Mouse (Mus musculus) granulocyte monocyte progenitor cell, adult 5-6 weeks (primary cell): Measurements from ENCODE around the gene 2310030G06Rik. TPM values are rescaled to one million over a fixed set of nuclear protein-coding genes. Genes with fewer than 3 reads are reported as not detected.

Source experiments
- ATAC-seq: replicated peaks from 2 replicates; pipeline ENCODE4 v1.8.0; 2016; ENCODE audit warnings: mild to moderate bottlenecking, moderate TSS enrichment, inconsistent platforms; ENCODE audit not compliant: poor library complexity, severe bottlenecking
- total RNA-seq, 2 experiments: library from RNA; stranded (forward) in 1 of 2; stranded (reverse) in 1 of 2; fragments of 200-712, 200-1000 nt in 1 of 2; fragments of >200 nt in 1 of 2; fragmentation: Nextera tagmentation in 1 of 2; gene quantifications; 2 replicates each; pipeline ENCODE4 v1.2.3; 2014 to 2017

2310030G06Rik gene
- not detected in 2 replicates for total RNA-seq (2014; fragmentation: Nextera tagmentation)
- not detected in 2 replicates for total RNA-seq (2017)

DNA sequence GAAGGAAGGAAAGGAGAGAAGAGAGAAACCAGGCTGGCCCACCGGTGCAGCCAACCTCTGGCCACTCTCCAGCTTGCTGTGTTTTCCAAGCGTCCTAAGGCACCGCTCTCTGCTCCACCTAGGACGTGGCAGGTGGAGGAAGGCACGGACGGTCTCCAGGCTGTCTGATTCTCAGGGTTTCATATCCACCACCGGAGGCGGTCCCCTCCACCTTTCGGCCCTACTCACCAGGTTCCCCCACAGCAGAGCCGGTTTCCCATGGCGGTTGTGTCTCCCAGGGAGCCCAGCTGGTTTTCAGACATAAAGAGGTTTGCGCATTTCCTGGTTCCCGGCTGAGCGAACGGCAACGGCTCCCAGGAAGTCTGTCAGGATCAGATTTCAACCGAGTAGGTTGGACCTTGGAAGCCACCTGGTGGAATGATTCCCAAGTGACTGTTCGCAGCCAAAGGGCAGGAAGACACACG is at the start of gene 2310030G06Rik:
Gene 2310030G06Rik, minus strand, starts transcription at position 323 of the 464 bp plus-strand sequence.
- peak; percentile 44 for ATAC-seq

DNA sequence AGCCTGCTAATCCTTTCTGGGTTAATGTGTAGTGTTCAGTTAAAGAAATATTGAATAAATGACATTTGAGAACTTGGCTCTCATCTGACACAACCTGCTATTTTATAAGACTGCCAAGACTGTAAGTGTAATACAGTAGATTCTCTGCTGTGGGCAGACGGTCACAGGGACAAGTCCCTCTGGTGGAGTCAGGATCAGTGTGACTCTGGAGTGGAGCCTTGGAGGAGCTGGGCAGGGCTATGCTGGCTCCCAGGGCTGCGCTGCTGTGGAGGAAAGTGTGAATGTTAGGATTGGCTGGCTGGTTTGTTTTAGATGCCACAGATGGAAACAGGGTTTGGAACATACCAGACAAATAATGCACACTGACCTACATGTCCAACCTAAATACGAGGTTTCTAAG is 48.9 kb upstream of the 2310030G06Rik start:
- ATAC-seq = no peak

DNA sequence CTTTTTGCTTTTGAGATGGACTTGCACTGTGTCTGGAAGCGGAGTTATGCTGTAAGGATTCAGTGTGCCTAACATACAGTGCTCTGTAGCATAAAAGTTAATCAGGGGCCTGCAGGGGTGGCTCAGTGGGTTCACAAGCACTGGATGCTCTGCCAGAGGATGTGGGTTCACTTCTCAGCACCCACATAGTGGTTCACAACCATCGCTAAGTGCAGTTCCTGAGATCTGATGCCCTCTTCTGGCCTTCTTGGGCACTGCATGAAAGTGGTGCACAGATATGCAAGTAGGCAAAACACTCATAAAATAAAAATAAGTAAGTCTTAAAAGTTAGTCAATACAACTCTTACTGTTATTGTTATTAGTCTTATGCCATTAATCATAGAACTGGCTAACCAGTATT is 35.8 kb upstream of the 2310030G06Rik start:
- peak; percentile 82 for ATAC-seq

DNA sequence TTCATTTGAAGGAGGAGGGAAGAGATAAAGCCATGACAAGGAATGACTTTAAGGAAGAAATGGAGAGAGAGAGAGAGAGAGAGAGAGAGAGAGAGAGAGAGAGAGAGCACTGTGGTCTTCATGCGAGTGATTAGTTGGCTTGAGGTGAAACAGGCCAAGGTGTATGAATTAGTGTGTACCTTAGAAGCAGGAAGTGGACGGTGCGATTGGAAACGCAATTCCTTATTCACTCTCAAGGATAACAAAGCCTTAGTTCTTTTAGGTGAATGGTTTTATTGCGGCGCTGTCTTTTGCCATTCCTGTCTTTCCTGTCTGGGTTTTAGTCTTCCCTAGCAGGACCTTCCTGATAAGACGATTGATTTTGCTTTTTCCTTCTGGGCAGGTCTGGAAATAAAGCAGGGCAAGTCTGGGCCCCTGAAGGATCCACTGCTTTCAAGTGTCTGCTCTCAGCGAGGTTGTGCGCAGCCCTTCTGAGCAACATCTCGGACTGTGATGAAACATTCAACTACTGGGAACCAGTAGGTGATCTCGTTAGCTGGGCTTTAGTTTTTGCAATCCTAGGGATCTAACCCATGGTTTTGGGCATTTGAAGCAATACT is 29.9 kb upstream of the 2310030G06Rik start:
- no peak for ATAC-seq

DNA sequence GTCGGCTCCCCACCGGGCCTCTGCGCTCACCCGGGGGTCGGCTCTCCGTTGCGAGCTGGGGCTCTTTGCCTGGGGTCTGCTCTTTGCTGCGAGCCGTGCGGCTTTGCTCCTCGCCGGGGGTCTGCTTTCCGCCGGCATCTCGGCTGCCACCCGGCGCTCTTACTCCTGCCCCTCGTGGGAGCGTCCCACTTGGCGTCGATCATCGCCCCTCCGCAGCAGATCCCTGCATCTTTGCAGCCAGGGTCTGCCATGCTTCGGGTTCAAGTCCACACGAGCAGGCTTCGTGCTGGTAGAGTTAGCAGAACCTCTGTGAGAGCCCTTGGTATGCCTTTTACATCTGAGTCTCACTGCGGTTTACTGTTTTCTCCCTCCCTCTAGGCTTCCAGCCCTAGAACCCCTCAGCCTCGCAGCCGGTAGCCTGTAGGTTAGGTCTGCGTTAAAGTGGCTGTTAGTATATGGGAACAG is 29.4 kb upstream of the 2310030G06Rik start:
- no peak for ATAC-seq

DNA sequence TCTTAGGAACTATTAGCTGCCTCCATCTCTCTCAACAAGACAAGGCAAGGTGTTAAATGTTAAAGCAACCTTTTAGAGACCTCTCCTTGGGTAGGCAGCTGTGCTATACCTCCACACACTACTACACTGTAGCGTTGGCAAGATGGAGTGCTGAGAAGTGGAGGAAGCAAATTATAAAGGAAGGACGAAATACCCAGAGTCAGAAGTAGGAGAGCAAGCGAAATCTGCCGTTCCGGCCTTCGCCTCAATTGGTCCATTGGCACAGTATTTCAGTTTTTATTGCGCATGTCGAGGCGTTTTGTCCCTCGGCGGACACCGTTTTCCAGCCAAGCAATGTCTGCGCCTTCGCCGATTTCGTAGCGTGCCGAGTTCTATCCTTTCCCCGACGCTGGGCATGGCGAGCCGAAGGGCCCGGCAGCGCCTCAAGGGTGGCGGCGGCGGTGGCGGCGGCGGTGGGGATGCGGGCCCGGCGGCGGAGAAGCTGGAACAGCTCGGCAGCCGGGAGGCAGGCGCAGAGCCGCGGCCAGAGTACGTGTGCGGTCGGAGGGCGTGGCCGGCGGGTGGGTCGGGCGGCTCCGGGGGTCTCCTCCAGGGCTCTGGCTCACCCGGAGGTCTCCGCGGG is 28.8 kb upstream of the 2310030G06Rik start, which contains the start of the genes Alg9 and 1110032A03Rik:
Gene Alg9, plus strand, starts transcription at position 29 of the 622 bp plus-strand sequence.
Gene 1110032A03Rik, minus strand, starts transcription at position 530 of the 622 bp plus-strand sequence.
- ATAC-seq = peak; percentile 68

DNA sequence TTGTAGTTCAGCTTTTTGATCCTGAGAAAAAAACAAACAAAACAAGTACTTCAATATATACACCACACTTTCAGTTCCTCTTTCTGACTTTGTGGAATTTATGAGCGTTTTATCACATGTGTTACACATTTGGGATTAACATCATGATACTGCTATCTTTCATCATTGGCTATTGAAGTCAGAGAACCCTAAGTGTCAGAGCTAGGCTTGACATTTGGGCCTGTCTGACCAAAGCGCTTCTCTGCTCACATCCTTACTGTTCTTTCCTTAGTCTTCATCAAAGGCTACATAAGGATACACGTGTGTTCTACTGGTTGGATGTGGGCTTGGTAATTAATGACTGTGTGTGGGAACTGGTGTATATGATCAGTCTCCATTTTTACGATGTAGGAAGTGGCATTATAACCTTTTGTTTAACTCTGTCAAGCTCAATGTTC is 27.7 kb upstream of the 2310030G06Rik start:
- peak; percentile 83 for ATAC-seq

DNA sequence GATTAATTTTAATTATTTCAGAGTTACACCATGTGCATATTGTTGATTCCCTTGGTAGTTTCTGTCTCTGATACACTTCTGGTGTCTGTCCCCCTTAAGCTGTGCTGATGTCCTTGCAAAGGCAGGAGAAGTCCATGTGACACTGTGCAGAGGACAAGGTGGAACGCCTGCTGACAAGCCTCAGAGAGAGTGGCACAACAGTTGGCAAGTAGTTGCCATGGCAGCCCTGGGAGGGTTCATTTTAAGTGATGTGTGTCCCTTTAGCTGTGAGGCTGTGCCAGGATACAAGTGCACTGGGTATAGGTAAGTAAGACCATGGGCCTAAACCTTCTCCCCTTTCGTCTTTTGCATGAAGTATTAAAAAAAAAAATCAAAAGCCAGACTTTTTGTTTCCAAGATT is 23.7 kb upstream of the 2310030G06Rik start:
- ATAC-seq = no peak

DNA sequence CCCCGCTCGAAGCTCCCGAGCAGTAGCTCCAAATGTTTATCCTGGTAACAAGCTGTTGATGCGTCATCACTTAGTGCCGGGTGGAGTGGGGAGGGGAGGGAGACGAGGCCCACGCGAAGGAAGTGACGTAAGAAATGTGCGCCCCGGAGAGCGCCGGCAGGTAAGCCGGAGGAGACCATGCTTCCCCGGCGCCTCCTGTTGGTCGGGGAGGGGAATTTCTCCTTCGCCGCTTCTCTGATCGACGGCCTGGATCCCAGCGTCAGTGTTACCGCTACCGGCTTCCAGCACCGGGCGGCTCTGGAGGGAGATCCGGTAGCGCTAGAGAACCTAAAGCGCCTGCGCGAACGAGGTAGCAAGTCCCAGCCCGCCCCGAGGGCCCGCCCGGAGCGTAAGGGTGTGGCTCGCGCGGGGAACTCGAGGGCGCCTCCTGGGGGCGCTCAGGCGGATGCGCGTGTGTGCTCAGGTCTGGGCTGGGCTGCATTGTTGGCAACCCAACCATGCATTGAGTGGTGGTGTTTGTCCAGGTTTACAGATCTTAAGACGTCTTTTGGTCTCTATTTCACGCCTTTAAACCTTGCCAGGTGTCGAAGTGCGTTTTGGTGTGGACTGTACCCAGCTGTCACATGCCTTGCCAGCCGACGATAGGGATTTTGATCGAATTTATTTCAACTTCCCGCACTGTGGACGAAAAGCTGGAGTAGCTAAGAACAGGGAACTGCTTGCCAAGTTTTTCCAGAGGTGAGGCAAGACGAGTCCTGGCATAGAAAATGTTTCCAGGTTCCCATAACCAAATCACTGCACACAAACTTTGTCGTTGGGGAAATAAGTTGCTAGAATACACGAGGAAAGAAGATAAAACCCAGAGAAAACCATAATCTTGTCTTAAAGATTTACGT is 22.0 kb upstream of the 2310030G06Rik start, which contains the start of gene Fdxacb1:
Gene Fdxacb1, plus strand, starts transcription at position 130 of the 896 bp plus-strand sequence.
- ATAC-seq = peak; percentile 97

DNA sequence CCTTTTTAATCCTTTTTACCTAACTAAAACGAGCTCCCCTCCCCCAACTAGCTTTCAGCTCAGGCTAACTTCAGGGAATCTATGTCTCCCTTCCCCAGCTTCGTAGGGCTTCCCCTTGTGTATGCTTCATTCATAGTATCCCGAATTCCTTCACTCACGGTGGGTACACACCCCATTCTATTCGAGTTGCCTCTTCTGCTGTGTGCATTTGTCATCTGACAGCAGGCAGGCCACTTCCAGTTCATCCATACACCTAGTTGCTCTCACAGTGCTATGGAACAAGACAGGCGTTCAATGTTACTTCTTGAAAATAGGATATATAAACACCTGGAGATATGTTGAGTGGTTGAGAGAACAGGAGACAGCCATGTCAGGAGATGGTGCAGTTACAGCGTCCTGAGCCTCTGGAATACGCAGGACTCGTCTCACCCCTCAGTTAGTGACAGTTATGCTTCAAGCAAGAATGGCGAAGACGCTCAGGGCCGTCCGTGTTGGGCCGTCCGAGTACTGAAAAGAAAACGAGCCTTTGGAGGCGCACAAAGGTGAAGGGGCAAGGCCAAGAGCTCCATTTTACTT is 21.3 kb upstream of the 2310030G06Rik start:
- ATAC-seq = 0 out of 2 replicates have a peak, but pooled peaks have one; percentile 8

DNA sequence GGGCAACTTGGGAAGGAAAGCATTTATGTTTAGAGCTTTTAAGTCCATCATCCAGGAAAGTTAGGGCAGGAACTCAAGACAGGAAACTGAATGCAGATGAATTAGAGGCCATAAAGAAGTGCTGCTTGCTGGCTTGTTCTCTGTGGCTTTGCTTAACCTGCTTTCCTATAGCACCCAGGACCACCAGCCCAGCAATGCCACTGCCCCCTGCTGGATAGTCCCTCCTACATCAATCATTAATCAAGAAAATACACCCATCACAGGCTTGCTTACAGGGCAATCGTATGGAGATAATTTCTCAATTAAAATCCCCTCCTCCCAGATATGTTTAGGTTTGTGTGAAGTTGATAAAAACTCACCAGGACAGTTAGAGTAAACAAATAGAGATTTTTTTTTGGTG is 17.0 kb upstream of the 2310030G06Rik start:
- no peak for ATAC-seq

DNA sequence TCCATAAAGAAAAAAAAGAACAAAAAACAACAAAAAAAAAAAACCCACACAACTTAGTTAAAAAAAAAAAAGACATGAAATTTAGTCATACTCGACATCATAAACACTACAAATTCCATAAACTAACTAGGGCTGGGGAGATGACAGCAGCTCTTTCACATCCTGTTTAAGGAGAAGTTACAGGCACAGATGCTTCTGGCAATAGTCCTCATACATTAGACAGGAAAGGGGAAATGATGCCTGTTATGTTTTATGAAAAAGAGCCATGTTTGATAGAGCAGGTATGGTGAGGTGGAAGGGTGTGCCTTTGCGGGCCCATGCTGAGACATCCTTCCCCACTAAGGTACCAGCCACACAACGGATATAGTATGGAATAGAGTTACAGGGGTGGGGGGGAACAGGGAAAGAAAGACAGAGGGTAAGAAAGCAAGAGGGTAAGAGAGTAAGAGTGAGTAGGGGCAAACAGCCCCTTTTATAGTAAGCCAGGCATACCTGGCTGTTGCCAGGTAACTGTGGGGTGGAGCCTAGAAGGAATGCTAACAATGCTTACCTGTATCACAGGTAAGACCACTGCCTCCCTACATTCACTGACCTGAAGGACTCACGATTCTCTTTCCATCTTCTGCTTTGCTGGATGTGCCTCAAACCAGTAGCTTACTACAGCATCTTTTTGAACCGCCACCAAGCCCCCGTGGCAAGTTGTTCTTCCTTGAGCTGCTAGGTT is 15.3 kb upstream of the 2310030G06Rik start:
- peak; percentile 96 for ATAC-seq

DNA sequence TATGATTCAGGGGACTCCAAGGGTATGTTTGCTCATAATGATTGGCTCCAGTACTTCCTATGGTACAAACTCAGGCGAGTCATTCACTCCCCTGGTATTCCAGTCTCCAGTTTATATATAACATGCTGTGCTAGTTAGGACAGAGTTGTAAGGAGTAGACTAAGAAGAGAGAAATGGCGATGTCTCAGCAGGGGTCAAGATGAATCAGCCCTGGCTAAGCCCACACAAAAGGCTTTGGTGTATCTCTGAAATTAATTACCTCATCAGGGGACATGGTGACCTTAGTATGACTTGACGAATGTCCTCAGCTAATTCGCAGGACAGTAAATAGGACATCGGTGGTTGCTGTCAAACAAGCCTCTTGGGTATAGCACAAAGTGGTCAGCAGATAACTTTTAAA is 10.4 kb upstream of the 2310030G06Rik start:
- ATAC-seq = no peak

DNA sequence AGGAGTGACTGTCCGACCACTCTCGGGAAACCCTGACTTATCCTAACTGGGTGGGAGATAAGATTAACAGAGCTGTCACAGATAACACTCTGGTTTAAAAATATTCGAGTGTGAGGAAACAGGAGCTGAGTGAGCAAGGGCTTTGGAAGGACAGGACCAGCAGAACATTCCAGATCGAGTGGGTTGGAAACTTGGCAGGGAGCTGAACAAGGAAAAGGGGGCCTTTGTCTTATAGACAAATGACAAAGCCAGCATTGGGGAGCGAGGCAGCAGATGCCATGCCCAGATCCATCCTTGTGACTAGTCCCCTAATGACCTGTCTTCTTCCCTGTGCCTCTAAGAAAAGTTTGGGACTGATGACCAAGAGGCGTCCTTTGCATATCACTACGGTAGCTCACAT is 7.6 kb upstream of the 2310030G06Rik start:
- no peak for ATAC-seq

DNA sequence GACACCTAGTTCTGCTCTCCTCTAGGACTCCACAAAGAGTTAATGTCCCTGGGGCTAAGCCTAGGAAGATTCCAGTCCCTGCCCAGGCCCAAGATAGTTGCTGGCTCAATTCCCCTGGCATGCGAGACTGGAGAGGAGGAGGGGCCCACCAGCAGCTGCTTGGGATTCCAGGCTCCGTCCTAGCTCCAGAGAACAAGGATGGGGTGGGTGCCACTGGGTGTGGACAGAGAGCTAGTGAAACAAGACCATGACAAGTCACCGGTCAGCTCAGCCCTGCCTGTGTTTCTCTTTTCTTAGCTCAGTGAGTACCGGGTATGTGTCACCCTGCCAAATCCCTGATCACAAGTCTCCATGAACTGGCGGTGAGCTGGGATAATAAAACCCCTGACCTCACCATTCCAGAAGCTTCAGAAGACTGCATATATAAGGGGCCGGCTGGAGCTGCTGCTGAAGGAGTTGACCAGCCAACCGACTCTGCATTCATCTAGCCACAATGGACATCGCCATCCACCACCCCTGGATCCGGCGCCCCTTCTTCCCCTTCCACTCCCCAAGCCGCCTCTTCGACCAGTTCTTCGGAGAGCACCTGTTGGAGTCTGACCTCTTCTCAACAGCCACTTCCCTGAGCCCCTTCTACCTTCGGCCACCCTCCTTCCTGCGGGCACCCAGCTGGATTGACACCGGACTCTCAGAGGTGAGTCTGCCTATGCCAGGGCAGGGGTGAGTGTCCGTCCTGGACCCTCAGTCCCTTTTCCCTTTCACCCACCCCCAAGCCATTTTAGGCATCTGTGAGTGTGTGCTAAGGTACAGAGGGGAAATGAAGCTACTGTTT is 6.7 kb upstream of the 2310030G06Rik start:
- no peak for ATAC-seq

DNA sequence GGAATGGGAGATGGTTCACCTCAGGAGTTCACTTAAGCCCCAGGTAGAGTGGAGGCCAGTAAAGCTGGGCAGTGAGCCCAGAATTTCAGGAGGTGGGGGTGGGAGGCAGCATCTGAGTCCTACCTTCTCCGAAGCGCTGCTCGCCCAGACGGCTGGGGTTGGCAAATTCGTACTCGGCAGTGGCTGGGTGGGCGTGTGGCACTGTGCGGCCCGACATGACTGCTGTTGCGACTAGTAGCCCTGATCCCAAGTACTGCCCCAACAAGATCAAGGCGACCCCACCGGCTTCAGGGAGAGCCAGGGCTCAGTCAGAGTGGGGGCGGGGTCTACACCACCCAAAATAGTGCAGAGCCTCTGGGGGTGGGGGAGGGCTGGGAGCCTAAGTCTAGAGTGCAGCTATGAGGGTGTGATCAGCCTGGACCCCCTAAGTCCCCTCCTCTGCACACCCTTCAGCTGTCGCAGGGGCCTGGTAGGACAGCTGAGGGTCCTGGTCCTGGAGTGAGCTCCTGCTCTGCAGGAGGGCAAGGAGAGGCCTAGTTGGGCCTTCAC is 5.8 kb upstream of the 2310030G06Rik start, which contains the start of gene Hspb2:
Gene Hspb2, minus strand, starts transcription at position 301 of the 549 bp plus-strand sequence.
- no peak for ATAC-seq

DNA sequence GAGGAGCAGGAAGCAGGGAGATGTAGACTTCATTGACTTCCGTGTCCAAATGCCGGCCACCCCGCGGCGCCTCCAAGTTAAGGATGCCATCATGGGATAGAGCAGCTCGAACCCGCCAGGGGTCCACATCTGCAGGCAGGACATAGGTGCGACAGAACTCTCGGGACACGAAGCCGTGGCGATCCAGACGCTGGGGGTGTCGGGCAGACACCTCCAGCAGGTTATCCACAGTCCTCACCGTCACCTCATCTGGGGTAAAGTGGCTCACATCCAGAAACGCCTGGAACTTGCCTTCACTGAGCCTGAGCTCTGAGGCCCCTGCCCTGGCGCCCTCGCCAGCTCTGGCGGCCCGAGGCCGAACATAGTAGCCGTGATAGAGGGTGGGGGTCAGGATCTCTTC is 5.0 kb upstream of the 2310030G06Rik start, which contains the start of gene Cryab:
Gene Cryab, plus strand, starts transcription at position 3 of the 400 bp plus-strand sequence.
- ATAC-seq = no peak

DNA sequence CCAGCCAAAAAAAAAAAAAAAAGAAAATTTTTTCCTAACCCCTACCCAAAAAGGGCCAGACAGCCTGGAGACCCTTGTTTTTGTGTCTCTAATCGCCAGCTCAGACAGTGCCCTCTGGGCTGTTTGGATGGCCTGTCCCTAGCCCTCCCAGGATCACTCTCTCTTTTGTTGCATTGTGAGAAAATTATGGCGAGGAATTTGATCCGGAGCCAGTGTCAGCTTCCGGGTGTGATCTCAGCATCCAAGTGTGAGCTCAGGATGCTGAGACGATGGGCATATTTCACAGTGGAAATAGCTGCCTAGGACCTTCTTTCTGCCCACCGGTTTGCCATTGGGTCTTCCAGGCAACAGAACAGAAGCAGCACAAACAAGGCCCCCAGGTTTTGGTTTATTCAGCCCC is 4.4 kb upstream of the 2310030G06Rik start:
- ATAC-seq = no peak
